ENCODE assay signal across 23 mouse cellular contexts in the genomic region with DNA sequence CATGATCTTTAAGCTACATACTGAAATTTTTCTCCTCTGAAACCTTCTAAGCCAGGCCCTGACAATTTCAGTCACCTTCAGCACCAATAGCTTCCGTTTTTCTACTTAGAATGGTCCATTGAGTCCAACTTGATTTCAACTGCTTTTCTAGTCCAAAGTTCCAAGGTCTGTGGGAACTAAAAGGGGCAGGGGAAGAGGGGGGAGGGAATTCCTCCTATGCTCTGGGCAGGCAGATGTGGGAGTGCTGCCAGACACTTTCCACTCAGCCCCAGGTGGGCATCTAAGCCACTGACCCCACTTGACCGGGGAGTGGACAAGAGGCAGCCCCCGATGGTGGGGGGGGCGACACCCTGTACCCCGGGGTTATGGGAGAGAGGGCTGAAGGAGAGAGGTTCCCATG. TPM values are rescaled to one million over a fixed set of nuclear protein-coding genes. Genes with fewer than 3 reads are reported as not detected.
"Had no signal": no experiment of that assay in that cellular context is flagged by ENCODE, and none has a peak within 500 bp of the region (broad histone marks: within the 10 kb centered on the region; RNA-seq: fewer than 3 reads in every experiment).

No protein-coding gene starts in this region.

- H3K9ac ChIP-seq: limb, embryonic 13.5 days; liver, embryonic 14.5 days; liver, postnatal 0 days; lung, embryonic 14.5 days; midbrain, embryonic 12.5 days; midbrain, embryonic 15.5 days; neural tube, embryonic 12.5 days; neural tube, embryonic 15.5 days; stomach, embryonic 15.5 days had no signal

- ATAC-seq: liver, postnatal 0 days; lung, postnatal 0 days; midbrain, embryonic 15.5 days had no signal

- H3K4me3 ChIP-seq: layer of hippocampus, adult 2 months; limb, embryonic 10.5 days; limb, embryonic 13.5 days; midbrain, embryonic 12.5 days; midbrain, embryonic 15.5 days; neural tube, embryonic 12.5 days; neural tube, embryonic 15.5 days; stomach, embryonic 15.5 days had no signal

- H3K27me3 ChIP-seq: limb, embryonic 13.5 days; midbrain, embryonic 12.5 days; midbrain, embryonic 15.5 days; neural tube, embryonic 12.5 days; neural tube, embryonic 15.5 days; stomach, embryonic 15.5 days had no signal

- H3K9me3 ChIP-seq: limb, embryonic 10.5 days; limb, embryonic 13.5 days; midbrain, embryonic 15.5 days; neural tube, embryonic 15.5 days; stomach, embryonic 15.5 days had no signal

- DNase-seq: layer of hippocampus, adult 9-11 months; liver, postnatal 0 days; lung, embryonic 14.5 days; right cerebral cortex, adult 18-20 months; right cerebral cortex, postnatal 14 days; right cerebral cortex, postnatal 4 days; thymus, postnatal 25 days had no signal

- H3K27ac ChIP-seq: kidney, postnatal 0 days; layer of hippocampus, adult 2 months; limb, embryonic 10.5 days; limb, embryonic 13.5 days; liver, embryonic 14.5 days; macrophage; midbrain, embryonic 12.5 days; midbrain, embryonic 15.5 days; neural tube, embryonic 12.5 days; neural tube, embryonic 15.5 days; stomach, embryonic 15.5 days had no signal

- H3K36me3 ChIP-seq: limb, embryonic 10.5 days; limb, embryonic 13.5 days; midbrain, embryonic 12.5 days; midbrain, embryonic 15.5 days; neural tube, embryonic 12.5 days; neural tube, embryonic 15.5 days; stomach, embryonic 15.5 days had no signal

- H3K4me1 ChIP-seq: limb, embryonic 10.5 days; limb, embryonic 13.5 days; midbrain, embryonic 12.5 days; midbrain, embryonic 15.5 days; neural tube, embryonic 12.5 days; neural tube, embryonic 15.5 days; stomach, embryonic 15.5 days had no signal

- H3K4me2 ChIP-seq: limb, embryonic 13.5 days; liver, embryonic 11.5 days; lung, embryonic 14.5 days; midbrain, embryonic 12.5 days; midbrain, embryonic 15.5 days; neural tube, embryonic 12.5 days; neural tube, embryonic 15.5 days; stomach, embryonic 15.5 days had no signal

RNA-seq across cellular contexts. Expression of gene Gimap3, which starts 33.7 kb away (rescaled TPM):
- total RNA-seq: layer of hippocampus, adult 2 months; layer of hippocampus, postnatal 25 days; left cerebral cortex, adult 18-20 months; left cerebral cortex, postnatal 25 days had no signal
- polyA plus RNA-seq: limb, embryonic 10.5 days; limb, embryonic 13.5 days; lung, embryonic 14.5 days; midbrain, embryonic 12.5 days; midbrain, embryonic 15.5 days; neural tube, embryonic 12.5 days; neural tube, embryonic 15.5 days had no signal

RNA-seq across cellular contexts. Expression of gene Gimap5, which starts 58.3 kb away (rescaled TPM):
- polyA plus RNA-seq: macrophage had no signal
